Comparison of ENCODE assay signal across 18 mouse cellular contexts in genomic region chrX:153735697-153736096, GRCm38 (mm10). TPM values are rescaled to one million over a fixed set of nuclear protein-coding genes. Genes with fewer than 3 reads are reported as not detected.
DNase-seq lines count a peak whose midpoint lies in the region; ATAC-seq and TF ChIP-seq lines count a peak whose summit lies in the region.
"Had no signal": no experiment of that assay in that cellular context is flagged by ENCODE, and none has a peak within 500 bp of the region (broad histone marks: within the 10 kb centered on the region; RNA-seq: fewer than 3 reads in every experiment).

No protein-coding gene starts in this region.

- no peak overlapping the region for H3K9ac ChIP-seq in lung, postnatal 0 days (replicated peaks; ENCODE audit: low read depth)
- H3K9ac ChIP-seq in kidney, postnatal 0 days (ENCODE audit: low read depth, low read length): no peak overlapping the region
- H3K9ac ChIP-seq: forebrain, embryonic 15.5 days; liver, embryonic 15.5 days; neural tube, embryonic 12.5 days; stomach, embryonic 15.5 days had no signal

- no peaks in the 10 kb centered on the region for H3K27me3 ChIP-seq in lung, postnatal 0 days (replicated peaks; ENCODE audit: insufficient read depth, low read length)
- no peaks in the 10 kb centered on the region for H3K27me3 ChIP-seq in kidney, postnatal 0 days (ENCODE audit: insufficient read depth, low read length)
- H3K27me3 ChIP-seq: forebrain, embryonic 15.5 days; liver, embryonic 15.5 days; neural tube, embryonic 12.5 days; stomach, embryonic 15.5 days had no signal

- ATAC-seq in lung, postnatal 0 days: no peak
- no peak for ATAC-seq in kidney, postnatal 0 days (replicated peaks; ENCODE audit: low FRiP score, low read depth)
- ATAC-seq: forebrain, embryonic 15.5 days had no signal

- peak; percentile 0 to 4 for DNase-seq in heart, adult 9 months (ENCODE audit: low spot score in 2 of 2)
- DNase-seq in heart, postnatal 25 days (ENCODE audit: low spot score): no peak
- peak; percentile 11 for DNase-seq in lung, postnatal 0 days (ENCODE audit: low spot score)
- no peak for DNase-seq in lung, postnatal 25 days (ENCODE audit: low spot score)
- DNase-seq in kidney, postnatal 0 days (ENCODE audit: low spot score): peak; percentile 31
- no peak for DNase-seq in layer of hippocampus, adult 18-20 months (ENCODE audit: low spot score in 2 of 2)
- no peak for DNase-seq in urinary bladder, adult 2 months (ENCODE audit: low spot score)
- DNase-seq: cerebellum, postnatal 10 days; gastrocnemius, adult 2 months; heart, adult 11 months; layer of hippocampus, adult 9-11 months; thymus, adult 2 months had no signal

- 28% methylated on average over 4 of the region's 4 CpGs for WGBS in lung, postnatal 0 days
- 78% methylated on average over 4 of the region's 4 CpGs for WGBS in kidney, postnatal 0 days

- no peak for TF ChIP-seq CTCF in lung, postnatal 0 days (IDR thresholded peaks at IDR 0.05)
- TF ChIP-seq CTCF in kidney, postnatal 0 days (IDR thresholded peaks at IDR 0.05; ENCODE audit: low read depth): no peak

- intact Hi-C loops in heart, postnatal 25 days (cut with DNase I): no loop called here

- H3K27ac ChIP-seq in lung, postnatal 0 days (ENCODE audit: low read length): no peak overlapping the region
- no peak overlapping the region for H3K27ac ChIP-seq in kidney, postnatal 0 days
- H3K27ac ChIP-seq: forebrain, embryonic 15.5 days; gastrocnemius, adult 2 months; liver, embryonic 15.5 days; macrophage; neural tube, embryonic 12.5 days; stomach, embryonic 15.5 days had no signal

- no peaks in the 10 kb centered on the region for H3K4me1 ChIP-seq in lung, postnatal 0 days (ENCODE audit: insufficient read depth, low read depth, low read length)
- H3K4me1 ChIP-seq in kidney, postnatal 0 days (replicated peaks; ENCODE audit: insufficient read depth, low read length): no peaks in the 10 kb centered on the region
- H3K4me1 ChIP-seq: forebrain, embryonic 15.5 days; liver, embryonic 15.5 days; neural tube, embryonic 12.5 days; stomach, embryonic 15.5 days had no signal

- no peaks in the 10 kb centered on the region for H3K9me3 ChIP-seq in lung, postnatal 0 days (ENCODE audit: low read length)
- no peaks in the 10 kb centered on the region for H3K9me3 ChIP-seq in kidney, postnatal 0 days (replicated peaks; ENCODE audit: low read length)
- H3K9me3 ChIP-seq: forebrain, embryonic 15.5 days; liver, embryonic 15.5 days; neural tube, embryonic 12.5 days; stomach, embryonic 15.5 days had no signal

- no peak for TF ChIP-seq EP300 in lung, postnatal 0 days (IDR thresholded peaks at IDR 0.05)

- no peak overlapping the region for H3K4me2 ChIP-seq in lung, postnatal 0 days (replicated peaks; ENCODE audit: low read depth, low read length)
- H3K4me2 ChIP-seq in kidney, postnatal 0 days (ENCODE audit: low read length): no peak overlapping the region
- H3K4me2 ChIP-seq: forebrain, embryonic 15.5 days; liver, embryonic 15.5 days; midbrain, embryonic 11.5 days; neural tube, embryonic 12.5 days; stomach, embryonic 15.5 days had no signal

- H3K4me3 ChIP-seq in lung, postnatal 0 days (ENCODE audit: low read depth, low read length): no peak overlapping the region
- H3K4me3 ChIP-seq in kidney, postnatal 0 days (replicated peaks; ENCODE audit: low read depth, low read length): no peak overlapping the region
- H3K4me3 ChIP-seq: forebrain, embryonic 15.5 days; gastrocnemius, adult 2 months; liver, embryonic 15.5 days; neural tube, embryonic 12.5 days; stomach, embryonic 15.5 days had no signal

- no peaks in the 10 kb centered on the region for H3K36me3 ChIP-seq in lung, postnatal 0 days (ENCODE audit: insufficient read depth, low read length)
- H3K36me3 ChIP-seq in kidney, postnatal 0 days (ENCODE audit: insufficient read depth, low read length): no peaks in the 10 kb centered on the region
- H3K36me3 ChIP-seq: forebrain, embryonic 15.5 days; liver, embryonic 15.5 days; stomach, embryonic 15.5 days had no signal

RNA-seq across cellular contexts. Expression of gene Nbdy, which starts 12.3 kb away (rescaled TPM):
- 10 to 100 TPM; 17.6 to 21.4 TPM for total RNA-seq in heart, postnatal 25 days (2021)
- polyA plus RNA-seq in lung, postnatal 0 days (2015; fragmentation: Nextera tagmentation; extraction: Ambion mirVana): 108 and 119 TPM in 2 replicates
- polyA plus RNA-seq in kidney, postnatal 0 days (2015; fragmentation: Nextera tagmentation; extraction: Ambion mirVana): 132 and 133 TPM in 2 replicates
- total RNA-seq in layer of hippocampus, adult 18-20 months (2021): 10 to 100 TPM; 41.2 to 50.1 TPM
- polyA plus RNA-seq in urinary bladder, adult 2 months (2012; rRNA removed): 74.3 and 85.3 TPM in 2 replicates

RNA-seq across cellular contexts. Expression of gene Kctd12b, which starts 39.5 kb away (rescaled TPM):
- total RNA-seq in heart, postnatal 25 days (2021): 10 to 100 TPM; 10.8 to 10.9 TPM
- polyA plus RNA-seq in lung, postnatal 0 days (2015; fragmentation: Nextera tagmentation; extraction: Ambion mirVana): 8.2 and 9.7 TPM in 2 replicates
- 10.1 and 11.3 TPM in 2 replicates for polyA plus RNA-seq in kidney, postnatal 0 days (2015; fragmentation: Nextera tagmentation; extraction: Ambion mirVana)
- total RNA-seq in layer of hippocampus, adult 18-20 months (2021): 1 to 10 TPM; 3.3 to 4.4 TPM
- 9.7 and 11.4 TPM in 2 replicates for polyA plus RNA-seq in urinary bladder, adult 2 months (2012; rRNA removed)

Comparison
In these comparisons a context has a peak if more than half of its experiments do, and no peak if none do; other contexts are left out.
1. DNase-seq: peak in heart, adult 9 months (2 of 2), lung, postnatal 0 days (single experiment) and kidney, postnatal 0 days (single experiment); none in heart, postnatal 25 days (single experiment), lung, postnatal 25 days (single experiment), layer of hippocampus, adult 18-20 months (0 of 2) and urinary bladder, adult 2 months (single experiment).